Mouse (Mus musculus) c-Kit-positive CD71-negative TER-119-negative erythroid progenitor cells, embryonic 14.5 days (primary cell): ENCODE data around the gene Rbl1.
A peak's percentile ranks its signal among the peaks of the same experiment; 100 is the strongest.
"Not testable (repeated sequence)": the region's sequence is repeated elsewhere in the genome, so short reads cannot be mapped to it uniquely, and the experiment has no call there.

Source experiments
- DNase-seq: peaks from one replicate; pipeline ENCODE4 v3.0.0-alpha.2; 2013; ENCODE audit warnings: low read depth

Rbl1 gene

GRCm38 (mm10) chr2:157204366-157205218 is at the start of gene Rbl1:
Gene Rbl1 (minus strand): TSS chr2:157204534.
- peak; percentile 94 for DNase-seq

GRCm38 (mm10) chr2:157248111-157248510 is 43.8 kb upstream of the Rbl1 start:
- DNase-seq = no peak

GRCm38 (mm10) chr2:157245603-157246002 is 41.3 kb upstream of the Rbl1 start:
- DNase-seq = no peak

- no peak for DNase-seq
These were observed 40.7 kb upstream of the Rbl1 start for GRCm38 (mm10) chr2:157245001-157245400.

- no peak for DNase-seq
These were observed 31.6 kb upstream of the Rbl1 start for GRCm38 (mm10) chr2:157235946-157236345.

- DNase-seq = not testable (repeated sequence)
These were observed 17.6 kb upstream of the Rbl1 start for GRCm38 (mm10) chr2:157221916-157222315.

GRCm38 (mm10) chr2:157220108-157220507 is 15.8 kb upstream of the Rbl1 start:
- DNase-seq = no peak

GRCm38 (mm10) chr2:157211731-157212130 is 7.4 kb upstream of the Rbl1 start:
- DNase-seq = no peak

- DNase-seq = no peak
These were observed 622 bp downstream of the Rbl1 start for GRCm38 (mm10) chr2:157203459-157204365.

- no peak for DNase-seq
These were observed 1.3 kb downstream of the Rbl1 start for GRCm38 (mm10) chr2:157203026-157203425.

- DNase-seq = no peak
These were observed 2.0 kb downstream of the Rbl1 start for GRCm38 (mm10) chr2:157202361-157202760.

- no peak for DNase-seq
These were observed 3.1 kb downstream of the Rbl1 start for GRCm38 (mm10) chr2:157201081-157201830.

- DNase-seq = not testable (repeated sequence)
These were observed 5.9 kb downstream of the Rbl1 start for GRCm38 (mm10) chr2:157198405-157198804.

GRCm38 (mm10) chr2:157190651-157191050 is 13.7 kb downstream of the Rbl1 start:
- DNase-seq = no peak

GRCm38 (mm10) chr2:157187223-157187622 is 17.1 kb downstream of the Rbl1 start:
- DNase-seq = no peak

GRCm38 (mm10) chr2:157186504-157186903 is 17.8 kb downstream of the Rbl1 start:
- no peak for DNase-seq

GRCm38 (mm10) chr2:157185022-157185660 is 19.2 kb downstream of the Rbl1 start:
- DNase-seq = no peak

GRCm38 (mm10) chr2:157178167-157178566 is 26.2 kb downstream of the Rbl1 start:
- no peak for DNase-seq

GRCm38 (mm10) chr2:157176248-157176647 is 28.1 kb downstream of the Rbl1 start:
- no peak for DNase-seq

- no peak for DNase-seq
These were observed 29.9 kb downstream of the Rbl1 start for GRCm38 (mm10) chr2:157174416-157174815.

GRCm38 (mm10) chr2:157173555-157173954 is 30.8 kb downstream of the Rbl1 start:
- DNase-seq = no peak

GRCm38 (mm10) chr2:157172984-157173383 is 31.4 kb downstream of the Rbl1 start:
- no peak for DNase-seq
